Mouse (Mus musculus): ENCODE measurements around the gene Gm9507.
"Not testable (repeated sequence)": the region's sequence is repeated elsewhere in the genome, so short reads cannot be mapped to it uniquely, and the experiment has no call there.

Gm9507 gene

GRCm38 (mm10) chr10:77811743-77812142 is at the start of gene Gm9507:
Gene Gm9507 (minus strand): TSS chr10:77811843.
- DNase-seq (ENCODE audit: low spot score in 2 of 2) = no peak

- no peak for DNase-seq (ENCODE audit: low spot score in 2 of 2)
Measured at GRCm38 (mm10) chr10:77852559-77852958, 40.9 kb upstream of the Gm9507 start, which contains the start of gene Gm10318. Gene Gm10318 (plus strand): TSS chr10:77852859.

- DNase-seq (ENCODE audit: low spot score in 2 of 2) = no peak
Measured at GRCm38 (mm10) chr10:77847538-77847937, 35.9 kb upstream of the Gm9507 start.

- DNase-seq (ENCODE audit: low spot score in 2 of 2) = no peak
Measured at GRCm38 (mm10) chr10:77846961-77847360, 35.3 kb upstream of the Gm9507 start.

DNA sequence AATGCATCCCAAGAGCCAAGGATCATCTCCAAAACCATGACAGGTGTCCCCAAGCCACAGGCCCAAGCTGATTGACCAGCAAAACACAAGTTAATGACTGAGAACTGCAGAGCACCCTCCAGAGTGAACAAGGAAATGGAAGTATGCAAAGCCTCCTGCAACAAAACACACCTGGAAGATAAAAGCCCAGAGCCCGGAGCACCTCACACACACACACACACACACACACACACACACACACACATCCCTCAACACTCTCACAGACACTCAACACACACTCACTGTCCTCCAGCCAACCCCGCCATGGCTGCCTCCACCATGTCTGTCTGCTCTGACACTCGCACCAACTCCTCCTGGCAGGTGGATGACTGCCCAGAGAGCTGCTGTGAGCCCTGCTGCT is 34.9 kb upstream of the Gm9507 start, which contains the start of gene Gm36176:
TSS of gene Gm36176 (plus strand) at position 301 of the 400 bp plus-strand sequence.
- DNase-seq (ENCODE audit: low spot score in 2 of 2) = no peak

GRCm38 (mm10) chr10:77839006-77839405 is 27.4 kb upstream of the Gm9507 start:
- DNase-seq (ENCODE audit: low spot score in 2 of 2) = no peak

DNA sequence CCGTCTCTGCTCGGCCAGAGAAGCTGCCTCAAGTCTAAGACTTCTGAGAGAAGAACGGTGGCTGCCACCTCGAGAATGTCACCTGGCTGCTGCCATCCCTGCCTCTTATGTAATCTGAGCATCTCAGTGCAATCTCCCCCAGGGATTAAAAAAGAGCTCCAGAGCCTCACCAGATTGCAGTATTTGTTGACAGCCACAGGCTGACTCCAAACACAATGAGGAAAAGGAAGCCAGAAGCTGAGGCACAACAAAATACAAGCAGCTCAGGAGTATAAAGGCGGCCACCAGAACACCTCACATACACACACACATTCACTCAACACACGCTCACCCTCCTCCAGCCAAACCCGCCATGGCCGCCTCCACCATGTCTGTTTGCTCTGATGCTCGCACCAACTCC is 24.0 kb upstream of the Gm9507 start, which contains the start of gene Krtap10-10:
TSS of gene Krtap10-10 (plus strand) at position 301 of the 400 bp plus-strand sequence.
- DNase-seq (ENCODE audit: low spot score in 2 of 2) = no peak

- no peak for DNase-seq (ENCODE audit: low spot score in 2 of 2)
Measured at GRCm38 (mm10) chr10:77826951-77827350, 15.3 kb upstream of the Gm9507 start, which contains the start of gene Krtap10-4. Gene Krtap10-4 (minus strand): TSS chr10:77827095.

GRCm38 (mm10) chr10:77819203-77819602 is 7.6 kb upstream of the Gm9507 start:
- no peak for DNase-seq (ENCODE audit: low spot score in 2 of 2)

DNA sequence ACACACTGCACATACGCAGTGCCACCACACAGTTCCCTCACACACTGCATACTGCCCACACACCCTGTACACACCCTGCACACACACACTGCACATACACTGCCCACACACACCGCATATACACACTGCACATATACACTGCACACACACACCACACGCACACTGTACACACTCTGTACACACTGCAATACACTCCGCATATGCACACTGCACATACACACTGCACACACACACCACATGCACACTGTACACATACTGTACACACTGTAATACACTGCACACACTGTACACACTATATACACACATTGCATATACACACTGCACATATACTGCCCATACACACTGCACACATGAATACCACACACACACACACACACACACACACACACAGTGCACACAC is 6.9 kb upstream of the Gm9507 start:
- DNase-seq (ENCODE audit: low spot score in 2 of 2) = no peak

DNA sequence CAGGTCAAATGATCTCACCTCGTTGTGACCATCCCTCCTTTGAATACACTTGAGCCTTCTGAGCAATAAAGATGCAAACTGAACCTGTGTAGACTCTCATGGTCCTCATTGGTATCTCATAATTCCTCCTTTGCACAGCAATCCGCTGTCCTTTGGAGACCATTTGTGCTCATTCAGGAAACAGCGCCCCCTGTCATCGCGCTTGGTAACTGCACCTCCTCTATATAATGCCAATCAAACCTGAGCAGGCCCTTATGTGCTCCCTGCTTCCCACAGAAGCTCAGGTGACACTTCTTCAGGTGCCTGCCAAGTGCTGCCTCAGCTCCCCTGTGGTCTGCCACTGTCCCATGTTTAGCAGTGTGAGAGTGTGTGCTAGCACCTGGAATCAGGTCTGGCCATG is 3.9 kb upstream of the Gm9507 start:
- DNase-seq (ENCODE audit: low spot score in 2 of 2) = no peak

- no peak for DNase-seq (ENCODE audit: low spot score in 2 of 2)
Measured at GRCm38 (mm10) chr10:77814382-77814781, 2.7 kb upstream of the Gm9507 start, which contains the start of gene Gm2696. Gene Gm2696 (plus strand): TSS chr10:77814682.

GRCm38 (mm10) chr10:77804095-77804494 is 7.5 kb downstream of the Gm9507 start:
- DNase-seq (ENCODE audit: low spot score in 2 of 2) = no peak

DNA sequence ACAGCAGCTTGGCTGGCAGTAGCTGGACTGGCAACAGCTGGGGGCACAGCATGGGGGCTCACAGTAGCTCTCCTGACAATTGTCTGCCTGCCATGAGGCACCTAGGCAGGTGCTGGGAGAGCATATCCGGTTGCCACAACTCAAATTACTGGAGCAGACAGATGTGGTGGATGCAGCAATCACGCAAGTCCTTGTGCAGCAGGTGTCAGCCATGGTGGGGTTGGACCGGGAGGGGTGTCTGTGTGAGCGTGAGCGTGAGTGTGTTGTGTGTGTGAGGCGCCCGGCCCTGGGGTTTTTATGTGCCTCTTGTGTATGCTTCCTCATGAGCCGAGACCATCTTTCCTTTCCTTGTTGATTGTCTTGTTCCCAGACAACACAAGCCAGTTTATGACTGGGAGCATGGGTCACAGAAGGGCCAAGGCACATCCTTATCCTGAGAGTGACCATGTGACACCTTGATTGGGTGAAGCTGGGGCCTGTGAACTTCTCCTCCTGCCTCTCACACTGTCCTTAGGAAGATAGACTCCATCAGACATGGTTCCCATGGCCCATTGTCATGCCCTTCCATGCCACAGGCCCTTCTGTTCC is 12.6 kb downstream of the Gm9507 start, which contains the start of gene Gm19668:
TSS of gene Gm19668 (minus strand) at position 213 of the 588 bp plus-strand sequence.
- no peak for DNase-seq (ENCODE audit: low spot score in 2 of 2)

GRCm38 (mm10) chr10:77798164-77798920 is 13.3 kb downstream of the Gm9507 start:
- DNase-seq (ENCODE audit: low spot score in 2 of 2) = not testable (repeated sequence)

GRCm38 (mm10) chr10:77797677-77798076 is 14.0 kb downstream of the Gm9507 start:
- DNase-seq (ENCODE audit: low spot score in 2 of 2) = no peak

GRCm38 (mm10) chr10:77794976-77795375 is 16.7 kb downstream of the Gm9507 start, which contains the start of gene Gm9639:
Gene Gm9639 (minus strand): TSS chr10:77795076.
- DNase-seq (ENCODE audit: low spot score in 2 of 2) = no peak

DNA sequence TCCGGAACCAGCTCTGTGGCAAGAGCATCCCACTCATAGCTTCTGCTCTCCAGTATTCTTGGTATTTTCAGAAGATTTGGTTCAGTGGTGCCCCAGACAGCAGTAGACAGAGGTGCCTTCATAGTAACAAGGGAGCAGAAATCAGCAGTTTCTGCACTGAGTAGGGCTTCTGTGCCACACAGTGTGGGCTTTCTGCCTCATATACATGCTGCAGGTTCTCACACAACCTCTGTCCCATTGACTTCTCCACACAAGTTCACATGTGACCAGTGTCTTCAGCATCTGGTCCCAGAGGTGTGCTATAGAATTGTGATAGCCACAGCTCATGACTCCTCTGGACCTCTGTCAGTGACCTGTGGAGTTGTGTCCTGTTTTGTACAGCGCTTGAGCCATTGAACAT is 23.0 kb downstream of the Gm9507 start:
- DNase-seq (ENCODE audit: low spot score in 2 of 2) = no peak

DNA sequence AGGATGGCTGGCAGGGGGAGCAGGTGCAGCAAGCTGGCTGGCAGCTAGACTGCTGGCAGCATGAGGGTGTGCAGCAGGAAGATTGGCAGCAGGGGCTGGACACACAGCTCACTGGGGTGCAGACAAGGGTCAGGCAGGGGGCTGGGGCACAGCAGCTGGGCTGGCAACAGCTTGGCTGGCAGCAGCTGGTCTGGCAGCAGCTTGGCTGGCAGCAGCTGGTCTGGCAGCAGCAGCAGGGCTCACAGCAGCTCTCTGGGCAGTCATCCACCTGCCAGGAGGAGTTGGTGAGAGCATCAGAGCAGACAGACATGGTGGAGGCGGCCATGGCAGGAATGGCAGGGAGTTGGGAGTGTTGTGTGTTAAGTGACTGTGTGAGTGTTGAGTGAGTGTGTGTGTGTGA is 23.8 kb downstream of the Gm9507 start, which contains the start of gene Gm7137:
TSS of gene Gm7137 (minus strand) at position 325 of the 400 bp plus-strand sequence.
- peak; percentile 16 to 36 for DNase-seq (ENCODE audit: low spot score in 2 of 2)

DNA sequence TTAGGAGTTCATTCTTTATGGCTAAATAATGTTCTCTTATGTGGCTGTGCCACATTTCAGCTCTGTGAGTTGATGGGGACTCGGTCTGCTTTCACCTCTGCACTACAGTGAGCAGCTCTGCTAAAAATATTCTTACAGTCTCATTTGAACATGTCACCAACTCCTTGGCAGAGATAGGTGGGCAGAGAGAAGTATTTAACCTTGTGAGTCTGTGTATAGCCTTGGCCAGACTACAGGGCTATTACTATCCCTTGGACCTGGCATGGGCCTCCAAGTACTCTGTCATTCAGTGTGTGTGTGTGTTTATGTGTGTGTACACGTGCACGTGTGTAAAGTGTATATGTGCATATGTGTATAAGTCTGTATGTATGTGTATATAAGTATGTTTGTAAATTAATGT is 28.2 kb downstream of the Gm9507 start:
- DNase-seq (ENCODE audit: low spot score in 2 of 2) = not testable (repeated sequence)

DNA sequence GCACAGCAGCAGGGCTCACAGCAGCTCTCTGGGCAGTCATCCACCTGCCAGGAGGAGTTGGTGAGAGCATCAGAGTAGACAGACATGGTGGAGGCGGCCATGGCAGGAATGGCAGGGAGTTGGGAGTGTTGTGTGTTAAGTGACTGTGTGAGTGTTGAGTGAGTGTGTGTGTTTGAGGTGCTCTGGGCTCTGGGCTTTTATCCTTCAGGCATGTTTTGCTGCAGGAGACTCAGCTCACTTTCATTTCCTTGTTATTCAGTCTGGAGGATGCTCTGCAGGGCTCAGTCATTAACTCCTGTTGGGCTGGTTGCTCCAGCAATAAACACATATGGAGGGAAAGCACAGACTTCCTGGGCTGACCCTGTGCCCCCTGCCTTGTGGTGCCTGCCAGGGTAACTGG is 29.2 kb downstream of the Gm9507 start, which contains the start of gene Gm3250:
TSS of gene Gm3250 (minus strand) at position 101 of the 400 bp plus-strand sequence.
- DNase-seq (ENCODE audit: low spot score in 2 of 2) = not testable (repeated sequence)

- not testable (repeated sequence) for DNase-seq (ENCODE audit: low spot score in 2 of 2)
Measured at GRCm38 (mm10) chr10:77776844-77777243, 34.8 kb downstream of the Gm9507 start, which contains the start of gene Gm7138. Gene Gm7138 (minus strand): TSS chr10:77776944.
